Mouse (Mus musculus): ENCODE results near the gene Itgb1bp1. TPM values are rescaled to one million over a fixed set of nuclear protein-coding genes. Genes with fewer than 3 reads are reported as not detected.

Gene Itgb1bp1
- total RNA-seq, 1 experiment = 24.3 TPM

DNA sequence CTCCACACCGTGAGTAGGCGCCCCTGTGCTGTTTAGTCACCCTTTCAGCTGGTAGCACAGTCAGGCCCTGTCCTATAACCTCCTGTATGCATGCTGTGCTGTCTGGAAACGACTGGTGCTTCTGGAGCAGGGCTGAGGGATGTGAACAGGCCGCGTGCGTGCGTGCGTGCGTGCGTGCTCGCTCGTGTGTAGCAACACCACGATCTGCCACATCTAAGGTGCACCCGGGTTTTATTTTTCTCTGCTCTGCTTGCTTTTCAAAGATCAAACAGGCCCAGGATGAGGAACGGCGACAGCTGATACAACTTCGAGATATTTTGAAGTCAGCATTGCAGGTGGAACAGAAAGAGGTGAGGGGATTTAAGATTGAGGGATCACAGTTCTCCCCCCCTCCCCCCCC is 73.2 kb downstream of the Itgb1bp1 start:
- TF ChIP-seq HCFC1 (IDR thresholded peaks at IDR 0.05; ENCODE audit: borderline replicate concordance, insufficient read depth, low read length) (no peak), CHD2 (IDR thresholded peaks at IDR 0.05; ENCODE audit: low read depth, low read length) (no peak), MAFK (IDR thresholded peaks at IDR 0.05; ENCODE audit: insufficient read depth, low read depth, low read length) (no peak), ZC3H11A (IDR thresholded peaks at IDR 0.05; ENCODE audit: borderline replicate concordance, low read depth, low read length) (no peak), ZNF384 (IDR thresholded peaks at IDR 0.05; ENCODE audit: low read depth, low read length) (no peak)
- Histone ChIP-seq H3K9ac (ENCODE audit: insufficient read depth, low read depth, low read length, poor library complexity, severe bottlenecking) (no peak overlapping the region), H3K4me1 (ENCODE audit: control insufficient read depth in 2 of 2, insufficient read depth in 2 of 2, low read length in 2 of 2, poor library complexity in 1 of 2) (no peaks in the 10 kb centered on the region), H3K4me3 (ENCODE audit: insufficient read depth in 1 of 2, low read depth in 1 of 2, low read length in 2 of 2, poor library complexity in 1 of 2, severe bottlenecking in 1 of 2) (no peak overlapping the region), H3K9me3 (ENCODE audit: control insufficient read depth, insufficient read depth, low read depth, low read length) (no peaks in the 10 kb centered on the region), H3K36me3 (ENCODE audit: control insufficient read depth, insufficient read depth, low read length, poor library complexity, severe bottlenecking) (peaks cover 2% of the 10 kb centered on the region; the same call in 1 of the 2 replicates), H3K27ac (ENCODE audit: insufficient read depth, low read depth, low read length, poor library complexity, severe bottlenecking) (no peak overlapping the region)
- in situ Hi-C loops (cut with MboI; ENCODE audit: low sequenced_read_pairs in 2 of 2, unreplicated experiment in 2 of 2) = no loop called here
- no peak for DNase-seq (ENCODE audit: low read depth, low spot score)

DNA sequence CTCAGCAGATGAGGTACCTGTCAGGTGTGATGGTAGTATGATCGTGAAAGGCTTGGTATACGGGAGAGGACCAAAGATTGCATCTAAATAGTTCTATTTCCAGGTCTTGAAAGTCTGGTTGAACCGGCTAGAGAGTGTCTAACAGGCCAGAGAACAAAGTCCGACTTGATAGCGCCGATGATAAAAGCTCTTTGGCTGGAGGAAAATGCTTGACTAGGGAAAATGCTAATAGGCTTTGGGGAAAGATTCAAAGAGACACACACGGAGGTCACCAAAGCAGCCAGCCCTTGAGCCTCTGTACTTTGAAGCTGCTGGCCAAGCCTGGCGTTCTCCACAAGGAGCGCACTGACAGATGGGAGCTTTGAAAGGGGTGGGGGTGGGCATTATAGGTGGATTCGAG is 76.8 kb downstream of the Itgb1bp1 start:
- H3K27ac ChIP-seq (ENCODE audit: insufficient read depth, low read depth, low read length, poor library complexity, severe bottlenecking) = no peak overlapping the region
- in situ Hi-C loops (cut with MboI; ENCODE audit: low sequenced_read_pairs in 2 of 2, unreplicated experiment in 2 of 2) = no loop called here

DNA sequence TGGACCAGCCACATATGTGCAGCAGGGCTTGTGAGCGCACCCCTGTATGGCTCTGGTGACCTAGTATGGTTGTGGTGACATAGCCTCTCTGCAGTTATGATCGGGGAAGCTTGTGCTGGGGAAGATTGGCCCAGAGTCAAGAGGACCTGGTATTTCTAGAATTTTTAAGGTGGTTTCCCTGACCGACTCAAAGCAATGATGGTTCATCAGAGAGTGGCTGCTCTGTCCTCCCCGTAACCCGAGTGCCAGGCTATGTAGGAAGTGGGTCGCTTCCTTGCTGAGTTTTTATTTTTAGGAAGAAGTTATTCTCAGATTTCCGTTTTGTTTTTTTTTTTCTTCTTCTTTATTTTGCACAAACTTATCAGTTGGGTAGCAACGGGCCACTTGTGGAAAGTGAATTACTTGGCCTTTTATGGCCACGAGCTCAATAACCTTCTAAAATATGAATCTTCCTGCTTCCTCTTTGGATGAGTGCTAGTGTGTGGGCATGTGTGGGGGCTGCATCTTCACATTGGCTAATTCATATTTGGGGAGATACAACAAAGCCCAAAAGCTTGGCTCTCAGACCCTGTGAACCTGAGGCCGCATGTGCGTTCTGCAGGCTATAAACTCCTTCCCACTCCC is 77.8 kb downstream of the Itgb1bp1 start:
- H3K36me3 ChIP-seq (ENCODE audit: control insufficient read depth, insufficient read depth, low read length, poor library complexity, severe bottlenecking) = no peaks in the 10 kb centered on the region
- H3K4me3 ChIP-seq (ENCODE audit: insufficient read depth in 1 of 2, low read depth in 1 of 2, low read length in 2 of 2, poor library complexity in 1 of 2, severe bottlenecking in 1 of 2) = no peak overlapping the region
- in situ Hi-C loops (cut with MboI; ENCODE audit: low sequenced_read_pairs in 2 of 2, unreplicated experiment in 2 of 2) = no loop called here
- H3K4me1 ChIP-seq (ENCODE audit: control insufficient read depth in 2 of 2, insufficient read depth in 2 of 2, low read length in 2 of 2, poor library complexity in 1 of 2) = peaks cover 1 to 5% of the 10 kb centered on the region in 2 experiments; a peak in 2 of 4 replicates
- H3K9me3 ChIP-seq (ENCODE audit: control insufficient read depth, insufficient read depth, low read depth, low read length) = no peaks in the 10 kb centered on the region
- TF ChIP-seq MAFK (IDR thresholded peaks at IDR 0.05; ENCODE audit: insufficient read depth, low read depth, low read length) = no peak
- TF ChIP-seq ZC3H11A (IDR thresholded peaks at IDR 0.05; ENCODE audit: borderline replicate concordance, low read depth, low read length) = no peak
- TF ChIP-seq ZNF384 (IDR thresholded peaks at IDR 0.05; ENCODE audit: low read depth, low read length) = no peak
- no peak for TF ChIP-seq CHD2 (IDR thresholded peaks at IDR 0.05; ENCODE audit: low read depth, low read length)
- TF ChIP-seq HCFC1 (IDR thresholded peaks at IDR 0.05; ENCODE audit: borderline replicate concordance, insufficient read depth, low read length) = no peak
- DNase-seq (ENCODE audit: low read depth, low spot score) = no peak
- no peak overlapping the region for H3K9ac ChIP-seq (ENCODE audit: insufficient read depth, low read depth, low read length, poor library complexity, severe bottlenecking)
- H3K27ac ChIP-seq (ENCODE audit: insufficient read depth, low read depth, low read length, poor library complexity, severe bottlenecking) = no peak overlapping the region

More for the DNA sequence above, 76.8 kb downstream of the Itgb1bp1 start:
- no peak for TF ChIP-seq ZC3H11A (IDR thresholded peaks at IDR 0.05; ENCODE audit: borderline replicate concordance, low read depth, low read length)
- no peak for TF ChIP-seq CHD2 (IDR thresholded peaks at IDR 0.05; ENCODE audit: low read depth, low read length)
- no peak for TF ChIP-seq ZNF384 (IDR thresholded peaks at IDR 0.05; ENCODE audit: low read depth, low read length)
- TF ChIP-seq HCFC1 (IDR thresholded peaks at IDR 0.05; ENCODE audit: borderline replicate concordance, insufficient read depth, low read length) = no peak
- TF ChIP-seq MAFK (IDR thresholded peaks at IDR 0.05; ENCODE audit: insufficient read depth, low read depth, low read length) = no peak
- no peak for DNase-seq (ENCODE audit: low read depth, low spot score)
- Histone ChIP-seq H3K4me1 (ENCODE audit: control insufficient read depth in 2 of 2, insufficient read depth in 2 of 2, low read length in 2 of 2, poor library complexity in 1 of 2) (no peaks in the 10 kb centered on the region), H3K36me3 (ENCODE audit: control insufficient read depth, insufficient read depth, low read length, poor library complexity, severe bottlenecking) (no peaks in the 10 kb centered on the region), H3K9me3 (ENCODE audit: control insufficient read depth, insufficient read depth, low read depth, low read length) (no peaks in the 10 kb centered on the region), H3K4me3 (ENCODE audit: insufficient read depth in 1 of 2, low read depth in 1 of 2, low read length in 2 of 2, poor library complexity in 1 of 2, severe bottlenecking in 1 of 2) (no peak overlapping the region), H3K9ac (ENCODE audit: insufficient read depth, low read depth, low read length, poor library complexity, severe bottlenecking) (no peak overlapping the region)

DNA sequence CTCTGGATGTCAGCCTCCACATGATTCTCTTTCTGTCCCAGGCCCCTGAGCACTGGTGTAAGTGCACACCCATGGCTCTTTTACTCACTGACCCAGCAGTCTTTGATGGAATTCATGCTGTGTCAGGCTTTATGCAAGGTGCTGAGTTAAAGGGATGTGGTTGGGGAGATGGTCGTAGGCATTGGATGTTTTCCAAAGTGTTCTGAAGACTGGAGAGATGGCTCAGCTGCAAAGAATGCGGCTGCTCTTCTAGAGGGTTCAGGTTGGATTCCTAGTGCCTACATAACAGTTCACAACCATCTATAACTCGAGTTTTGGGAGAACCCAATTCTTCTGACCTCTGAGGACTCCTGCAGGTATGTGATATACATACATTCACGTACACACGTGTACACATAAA is 78.7 kb downstream of the Itgb1bp1 start:
- in situ Hi-C loops (cut with MboI; ENCODE audit: low sequenced_read_pairs in 2 of 2, unreplicated experiment in 2 of 2) = no loop called here
- Histone ChIP-seq H3K4me3 (ENCODE audit: insufficient read depth in 1 of 2, low read depth in 1 of 2, low read length in 2 of 2, poor library complexity in 1 of 2, severe bottlenecking in 1 of 2) (no peak overlapping the region), H3K9me3 (ENCODE audit: control insufficient read depth, insufficient read depth, low read depth, low read length) (no peaks in the 10 kb centered on the region), H3K9ac (ENCODE audit: insufficient read depth, low read depth, low read length, poor library complexity, severe bottlenecking) (no peak overlapping the region), H3K27ac (ENCODE audit: insufficient read depth, low read depth, low read length, poor library complexity, severe bottlenecking) (no peak overlapping the region), H3K4me1 (ENCODE audit: control insufficient read depth in 2 of 2, insufficient read depth in 2 of 2, low read length in 2 of 2, poor library complexity in 1 of 2) (peaks cover 1 to 5% of the 10 kb centered on the region in 2 experiments; a peak in 2 of 4 replicates), H3K36me3 (ENCODE audit: control insufficient read depth, insufficient read depth, low read length, poor library complexity, severe bottlenecking) (no peaks in the 10 kb centered on the region)
- no peak for DNase-seq (ENCODE audit: low read depth, low spot score)
- TF ChIP-seq HCFC1 (IDR thresholded peaks at IDR 0.05; ENCODE audit: borderline replicate concordance, insufficient read depth, low read length) (no peak), ZNF384 (IDR thresholded peaks at IDR 0.05; ENCODE audit: low read depth, low read length) (no peak), ZC3H11A (IDR thresholded peaks at IDR 0.05; ENCODE audit: borderline replicate concordance, low read depth, low read length) (no peak), CHD2 (IDR thresholded peaks at IDR 0.05; ENCODE audit: low read depth, low read length) (no peak), MAFK (IDR thresholded peaks at IDR 0.05; ENCODE audit: insufficient read depth, low read depth, low read length) (no peak)
